Mouse (Mus musculus): ENCODE data around the gene Dgkz. TPM values are rescaled to one million over a fixed set of nuclear protein-coding genes. Genes with fewer than 3 reads are reported as not detected.

Dgkz gene
- total RNA-seq (2021) = 100 to 1,000 TPM; 513 to 526 TPM
- long read RNA-seq, experiment 1, full-length matches to known transcripts = 207 of 367 reads
- long read RNA-seq, experiment 1, partial matches to known transcripts = 48 of 367 reads
- long read RNA-seq, experiment 1, other reads (novel, unspliced or antisense) = 112 of 367 reads
- long read RNA-seq, experiment 2, transcript Dgkz-202 (31 exons, 3,512 nt) = minor isoform, 17 of 510 reads
- long read RNA-seq, experiment 2, transcript Dgkz-209 (2 exons, 480 nt) = minor isoform, 5 of 510 reads
- long read RNA-seq, experiment 2, transcript Dgkz-201 (31 exons, 3,584 nt) = major isoform, 235 of 510 reads
- long read RNA-seq, experiment 2, partial matches to known transcripts = 72 of 510 reads
- long read RNA-seq, experiment 2, other reads (novel, unspliced or antisense) = 178 of 510 reads

DNA sequence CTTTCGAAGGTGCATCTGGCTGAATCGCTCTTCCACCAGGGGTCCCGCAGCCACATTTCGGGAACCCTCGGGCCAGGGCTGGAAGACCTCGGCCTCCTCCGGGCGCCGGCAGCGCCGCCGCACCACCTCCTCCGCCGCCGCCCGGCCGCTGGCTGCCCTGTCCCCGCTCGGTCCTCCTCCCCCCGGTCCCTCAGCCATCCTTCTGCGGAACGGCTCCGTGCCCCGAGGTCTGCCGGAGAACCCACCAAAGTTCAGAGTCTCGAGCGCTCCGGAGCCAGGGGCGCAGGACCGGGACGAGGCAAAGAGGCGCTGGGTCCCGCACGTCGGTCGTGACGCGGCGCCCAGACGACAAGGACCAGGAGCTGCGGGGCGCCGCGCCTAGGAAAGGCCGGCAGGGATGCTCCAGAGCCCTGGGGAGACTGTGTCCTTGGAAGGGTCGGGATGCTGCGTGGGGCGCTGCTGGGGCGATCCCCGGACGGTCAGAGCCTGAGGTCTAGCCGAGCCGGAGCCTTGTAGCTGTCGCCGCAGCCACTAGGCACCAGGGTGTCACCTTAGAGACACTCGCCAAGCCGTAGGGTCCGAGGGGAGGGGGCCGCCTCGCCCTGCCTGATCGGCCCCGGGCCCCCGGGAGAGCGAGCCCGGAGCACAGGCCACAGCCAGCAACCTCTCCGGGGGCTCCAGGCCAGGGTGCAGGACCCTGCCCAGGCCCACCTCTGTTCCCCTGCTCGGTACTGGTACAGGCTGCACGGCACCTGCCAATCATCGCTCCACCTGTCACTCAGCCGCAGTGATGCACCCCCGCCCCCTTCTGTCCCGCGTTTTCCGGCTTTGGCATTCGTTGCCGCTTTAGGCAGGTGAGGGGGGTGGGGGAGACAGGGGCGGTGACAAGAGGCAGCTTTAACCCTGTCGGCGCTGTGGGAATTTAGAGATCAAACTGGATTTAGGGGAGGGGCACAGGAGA, at the start of gene Dgkz:
Gene Dgkz, minus strand, starts transcription at position 284 of the 961 bp plus-strand sequence.
- no peak for TF ChIP-seq CTCF (conservative IDR thresholded peaks at IDR 0.05)
- Histone ChIP-seq H3K4me3 (peak within 1 kb of the TSS; percentile 54), H3K27ac (peak within 1 kb of the TSS; percentile 88)
- DNase-seq (ENCODE audit: low spot score in 2 of 2) = no peak

- H3K27ac ChIP-seq = no peak overlapping the region
- H3K4me3 ChIP-seq = no peak overlapping the region
- DNase-seq (ENCODE audit: low spot score in 2 of 2) = no peak
- no peak for TF ChIP-seq CTCF (conservative IDR thresholded peaks at IDR 0.05)
These were observed 49.5 kb upstream of the Dgkz start for GRCm38 (mm10) chr2:92025202-92025601.

- DNase-seq (ENCODE audit: low spot score in 2 of 2) = peak in 1 of 2 experiments; percentile 63
- TF ChIP-seq CTCF (conservative IDR thresholded peaks at IDR 0.05) = no peak
- 0 out of 2 replicates have a peak within 1 kb of the TSS, but pooled peaks have one; percentile 14 for H3K27ac ChIP-seq
- peak within 1 kb of the TSS; percentile 67 for H3K4me3 ChIP-seq
These were observed 48.6 kb upstream of the Dgkz start, which contains the start of gene Creb3l1 for GRCm38 (mm10) chr2:92024274-92024672. TSS of gene Creb3l1 (minus strand) at chr2:92024502.

DNA sequence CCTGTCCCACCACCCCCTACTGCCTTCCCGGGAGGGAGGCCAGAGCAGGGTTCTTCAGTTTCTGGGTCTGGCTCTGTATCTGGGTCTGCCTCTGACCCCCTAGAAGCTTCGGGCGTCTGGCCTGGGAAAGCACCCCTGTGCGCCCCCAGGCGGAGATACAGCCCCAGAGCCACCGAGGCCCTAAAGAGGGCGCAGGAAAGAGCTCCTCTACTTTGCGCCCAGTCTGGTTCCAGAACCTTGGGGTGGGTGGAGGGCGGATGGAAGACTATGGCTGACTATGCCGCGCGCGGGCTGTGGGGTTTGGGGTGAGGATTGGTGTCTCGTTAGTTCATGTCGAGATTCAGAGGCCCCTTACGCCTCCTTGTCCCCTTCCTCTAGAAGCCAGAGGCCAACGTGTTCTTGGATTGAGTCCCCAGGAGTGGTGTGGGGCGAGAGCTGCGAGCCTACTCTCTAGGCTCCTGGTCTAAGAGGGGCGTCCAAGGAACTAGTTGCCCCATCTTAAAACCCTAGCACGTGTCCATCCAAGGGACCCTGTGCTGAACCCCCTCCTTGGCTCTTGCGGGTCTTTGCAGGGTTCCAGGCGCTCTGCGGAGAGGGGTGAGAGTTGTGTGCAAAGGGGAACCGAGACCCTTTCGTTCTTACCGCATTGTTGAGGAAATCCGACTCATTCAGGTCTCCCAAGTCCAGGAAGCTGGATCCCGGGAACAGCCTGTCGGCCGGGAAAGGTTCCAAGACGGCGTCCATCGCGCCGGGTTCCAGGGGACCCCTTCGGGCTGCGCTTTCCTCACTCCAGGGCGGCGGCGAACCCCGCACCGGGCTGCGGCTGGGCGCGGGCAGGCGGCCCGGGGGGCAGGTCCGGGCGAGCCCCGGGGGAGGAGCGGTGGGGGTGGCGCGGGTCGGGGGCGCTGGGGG, 48.0 kb upstream of the Dgkz start:
- no peak for DNase-seq (ENCODE audit: low spot score in 2 of 2)
- peak; percentile 72 for TF ChIP-seq CTCF (conservative IDR thresholded peaks at IDR 0.05)
- H3K4me3 ChIP-seq = peak overlapping the region; percentile 67
- H3K27ac ChIP-seq = 0 out of 2 replicates have a peak overlapping the region, but pooled peaks have one; percentile 14

- Histone ChIP-seq H3K27ac (no peak overlapping the region), H3K4me3 (no peak overlapping the region)
- DNase-seq (ENCODE audit: low spot score in 2 of 2) = no peak
- TF ChIP-seq CTCF (conservative IDR thresholded peaks at IDR 0.05) = no peak
These were observed 45.1 kb upstream of the Dgkz start for GRCm38 (mm10) chr2:92020676-92021265.

GRCm38 (mm10) chr2:92017440-92017839, 41.8 kb upstream of the Dgkz start:
- no peak overlapping the region for H3K27ac ChIP-seq
- H3K4me3 ChIP-seq = no peak overlapping the region
- no peak for TF ChIP-seq CTCF (conservative IDR thresholded peaks at IDR 0.05)
- no peak for DNase-seq (ENCODE audit: low spot score in 2 of 2)

DNA sequence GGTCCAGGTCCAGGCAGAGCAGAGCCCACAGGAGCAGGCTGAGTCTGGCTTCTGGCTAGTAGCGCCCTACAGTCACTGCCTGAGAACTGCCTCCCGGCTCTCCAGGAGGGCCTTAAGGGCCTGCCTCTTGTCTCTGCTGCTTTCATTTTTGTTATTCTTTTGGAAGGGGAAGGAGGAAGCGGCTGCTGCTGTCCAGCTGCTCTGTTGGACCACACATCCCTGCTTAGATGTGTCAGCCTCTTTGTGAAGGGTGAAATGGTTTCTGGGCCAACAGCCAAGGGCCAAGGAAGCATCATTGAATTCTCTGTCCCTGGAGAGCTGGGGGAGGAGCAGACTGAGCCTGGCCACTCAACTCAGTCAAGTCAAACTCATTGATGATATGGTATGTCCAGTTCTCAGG, 41.3 kb upstream of the Dgkz start:
- Histone ChIP-seq H3K27ac (no peak overlapping the region), H3K4me3 (no peak overlapping the region)
- TF ChIP-seq CTCF (conservative IDR thresholded peaks at IDR 0.05) = no peak
- DNase-seq (ENCODE audit: low spot score in 2 of 2) = no peak

GRCm38 (mm10) chr2:92014891-92015290, 39.2 kb upstream of the Dgkz start:
- TF ChIP-seq CTCF (conservative IDR thresholded peaks at IDR 0.05) = no peak; the same call in 1 of the 2 replicates
- Histone ChIP-seq H3K4me3 (no peak overlapping the region), H3K27ac (no peak overlapping the region)
- no peak for DNase-seq (ENCODE audit: low spot score in 2 of 2)

- H3K27ac ChIP-seq = no peak overlapping the region
- no peak for TF ChIP-seq CTCF (conservative IDR thresholded peaks at IDR 0.05)
- H3K4me3 ChIP-seq = no peak overlapping the region
- DNase-seq (ENCODE audit: low spot score in 2 of 2) = no peak
These were observed 38.6 kb upstream of the Dgkz start for GRCm38 (mm10) chr2:92014248-92014647.

- DNase-seq (ENCODE audit: low spot score in 2 of 2) = no peak
- Histone ChIP-seq H3K4me3 (no peak overlapping the region), H3K27ac (no peak overlapping the region)
- no peak for TF ChIP-seq CTCF (conservative IDR thresholded peaks at IDR 0.05)
These were observed 37.2 kb upstream of the Dgkz start for GRCm38 (mm10) chr2:92012768-92013445.

Measured in layer of hippocampus, adult 2 months (tissue).